Mouse (Mus musculus): ENCODE measurements around the gene Grin3b.

Gene Grin3b

DNA sequence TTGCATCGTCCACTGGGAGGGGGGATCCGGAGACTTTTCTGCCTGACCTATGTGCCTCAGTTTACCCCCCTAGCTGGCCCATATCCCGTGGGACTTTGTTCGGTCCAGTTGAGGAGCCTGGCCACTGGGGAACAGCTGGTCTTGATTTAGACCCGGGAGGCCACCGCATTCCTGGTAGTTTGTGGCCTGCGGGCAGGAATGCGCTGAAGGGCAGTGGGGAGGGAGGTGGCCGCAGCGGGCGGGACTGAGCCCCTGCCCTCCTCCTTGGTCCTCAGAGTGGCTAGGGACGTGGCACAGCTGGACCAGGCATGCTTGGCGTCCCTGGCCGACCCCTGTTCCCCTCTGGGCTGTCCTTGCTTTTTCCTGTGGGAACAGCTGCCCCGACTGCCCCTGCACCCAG lies 19.4 kb downstream of the Grin3b start:
- no peak for DNase-seq

DNA sequence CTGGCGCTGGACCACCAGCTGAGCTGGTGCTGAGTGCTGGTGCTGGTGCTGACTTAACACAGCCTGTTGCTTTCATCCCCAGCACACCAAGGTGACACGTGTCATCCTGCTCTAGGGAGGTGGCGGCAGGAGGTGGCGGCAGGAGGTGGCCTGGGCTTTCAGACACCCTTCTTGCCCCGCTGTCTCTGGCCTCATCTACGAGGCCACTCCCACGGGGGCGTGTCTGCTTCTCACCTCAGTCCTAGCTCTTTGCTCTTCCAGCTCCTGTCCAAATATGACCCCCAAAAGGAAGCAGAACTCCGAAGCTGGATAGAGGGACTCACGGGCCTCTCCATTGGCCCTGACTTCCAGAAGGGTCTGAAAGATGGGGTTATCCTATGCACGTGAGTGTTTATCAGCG lies 20.6 kb downstream of the Grin3b start:
- no peak for DNase-seq

DNA sequence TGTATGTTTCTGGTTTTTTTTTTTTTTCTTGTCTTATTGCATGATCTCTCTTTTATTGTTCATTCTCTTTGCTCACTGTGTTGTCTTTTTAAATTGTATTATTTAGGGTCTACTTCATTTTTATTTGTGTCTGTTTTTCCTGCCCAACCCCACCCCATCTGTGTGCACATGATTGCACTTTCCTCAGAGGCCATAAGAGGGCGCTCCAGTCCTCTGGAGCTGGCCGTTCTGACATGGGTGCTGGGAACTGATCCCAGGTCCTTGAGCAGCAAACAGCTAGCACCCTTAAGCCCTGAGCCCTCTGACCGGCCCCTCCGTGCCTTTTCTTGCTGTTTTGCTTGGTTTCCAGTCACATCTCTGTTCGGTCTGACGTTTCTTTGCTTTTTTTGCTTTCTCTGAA lies 21.0 kb downstream of the Grin3b start:
- DNase-seq, result no peak

DNA sequence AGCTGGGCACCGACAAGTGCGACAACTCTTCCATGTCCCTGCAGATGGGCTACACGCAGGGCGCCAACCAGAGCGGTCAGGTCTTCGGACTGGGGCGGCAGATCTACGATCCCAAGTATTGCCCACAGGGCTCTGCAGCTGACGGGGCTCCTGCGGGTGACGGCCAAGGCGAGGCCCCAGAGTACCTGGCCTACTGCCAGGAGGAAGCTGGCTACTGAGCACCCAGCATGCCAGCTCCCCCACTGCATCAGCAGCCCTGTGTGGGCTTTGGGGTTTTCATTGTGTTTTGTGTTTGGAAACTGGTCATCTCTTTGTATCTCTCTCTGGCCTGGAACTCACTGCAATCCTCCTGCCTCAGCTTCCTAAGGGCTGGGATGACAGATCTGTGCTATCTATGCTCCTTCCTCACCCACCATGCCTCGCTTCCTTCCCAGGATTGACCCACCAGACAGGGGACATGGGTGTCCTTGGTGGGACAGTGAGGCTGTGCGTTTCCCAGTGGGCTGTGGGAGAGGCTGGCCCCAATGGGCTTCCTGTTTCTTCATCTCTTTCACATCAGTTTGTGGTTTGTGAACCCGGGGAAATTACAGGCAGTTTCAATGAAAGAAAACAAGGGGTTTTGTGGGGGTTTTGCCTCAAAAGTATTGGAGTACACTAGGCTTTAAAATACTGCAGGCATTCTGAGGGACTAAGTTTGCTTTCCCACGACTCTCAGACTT lies 24.0 kb downstream of the Grin3b start:
- DNase-seq, result no peak

DNA sequence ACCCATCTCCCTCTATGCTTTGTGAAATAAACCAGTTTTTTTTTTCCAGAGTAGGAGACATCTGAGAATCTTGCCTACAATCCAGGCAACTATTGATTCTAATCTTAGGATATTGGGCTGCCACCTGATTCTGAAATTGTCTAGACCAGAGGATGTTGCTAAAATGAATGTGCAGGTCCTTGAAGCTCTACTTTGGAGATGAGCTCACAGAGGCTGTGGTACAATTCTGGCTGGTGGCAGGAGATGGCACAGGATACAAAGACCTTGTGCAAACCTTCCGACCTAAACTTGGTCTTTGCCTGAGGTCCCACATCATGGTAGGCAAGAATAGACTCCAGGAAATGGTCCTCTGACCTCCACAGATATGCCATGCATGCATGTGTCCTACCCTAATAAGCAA lies 25.1 kb downstream of the Grin3b start:
- no peak for DNase-seq

DNA sequence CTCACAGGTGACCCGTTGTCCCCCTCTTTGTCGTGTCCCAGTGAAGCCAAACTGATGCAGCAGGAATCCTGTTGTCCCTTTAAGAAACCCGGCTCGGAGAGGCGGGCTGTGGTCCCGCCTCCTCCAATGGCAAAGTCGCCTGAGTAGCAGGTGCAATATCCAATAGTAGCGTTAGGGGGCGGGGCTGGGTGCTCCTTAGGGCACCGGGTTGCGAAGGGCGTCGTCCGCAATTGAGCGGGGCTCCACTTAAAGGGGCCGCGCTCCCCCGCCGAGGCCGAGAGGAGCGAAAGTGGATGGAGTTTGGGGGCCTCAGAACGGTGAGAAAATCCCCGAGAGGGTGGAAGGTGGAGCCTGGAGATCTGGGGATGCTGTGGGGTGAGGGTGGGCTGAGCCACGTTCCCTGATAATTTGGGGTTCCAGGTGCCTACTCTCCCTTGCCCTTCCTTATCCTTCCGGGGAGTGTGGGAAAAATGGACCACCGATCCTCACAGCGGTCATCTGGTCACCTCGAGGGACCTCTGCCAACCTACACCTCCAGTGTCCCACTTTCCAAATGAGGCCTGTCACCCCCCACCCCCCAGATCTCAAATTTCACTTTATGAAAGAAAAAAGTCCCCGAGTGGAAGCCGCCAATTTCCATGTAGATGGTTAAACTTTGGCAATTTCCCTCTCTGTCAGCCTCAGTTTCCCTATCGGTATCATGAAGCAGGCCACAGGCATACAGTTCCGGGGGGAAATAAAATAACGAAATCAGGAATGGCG lies 25.9 kb downstream of the Grin3b start, which contains the start of gene Abca7:
Abca7 (plus strand) TSS at position 223 of the 762 bp plus-strand sequence.
- DNase-seq, result peak; percentile 90 to 94

DNA sequence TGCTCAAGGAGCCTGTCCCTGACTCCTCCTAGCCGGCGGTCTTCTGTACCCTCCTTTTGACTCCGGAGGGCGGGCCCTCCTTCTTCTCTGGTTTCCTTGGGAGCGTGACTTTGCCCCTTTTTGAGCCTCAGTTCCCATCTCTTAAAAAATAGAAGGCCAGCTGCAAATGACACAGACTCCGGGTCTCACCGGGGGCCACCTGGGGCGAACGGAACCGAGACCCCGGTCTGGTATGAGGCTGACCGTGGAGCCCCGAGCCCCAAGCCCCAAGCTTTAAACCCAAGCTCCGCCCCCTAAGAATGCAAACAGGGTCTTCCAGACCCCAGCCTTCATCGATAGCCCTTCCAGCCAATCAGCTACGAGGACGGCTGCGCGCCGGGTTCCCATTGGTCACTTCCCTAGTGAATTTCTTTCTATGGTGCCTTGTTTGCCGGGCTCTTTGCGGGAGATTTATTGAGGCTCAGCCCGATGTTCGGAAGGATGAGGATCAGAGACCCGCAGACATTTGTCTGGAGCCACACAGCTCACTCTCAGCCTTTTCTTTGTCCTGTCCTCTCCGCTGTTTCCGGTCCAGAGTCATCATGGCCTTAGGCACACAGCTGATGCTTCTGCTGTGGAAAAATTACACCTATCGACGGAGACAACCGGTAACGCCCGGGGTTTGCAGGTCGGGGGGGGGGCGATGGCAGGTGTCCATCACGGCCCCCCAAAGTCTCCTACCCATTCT lies 26.7 kb downstream of the Grin3b start:
- peak; percentile 63 to 77 for DNase-seq

DNA sequence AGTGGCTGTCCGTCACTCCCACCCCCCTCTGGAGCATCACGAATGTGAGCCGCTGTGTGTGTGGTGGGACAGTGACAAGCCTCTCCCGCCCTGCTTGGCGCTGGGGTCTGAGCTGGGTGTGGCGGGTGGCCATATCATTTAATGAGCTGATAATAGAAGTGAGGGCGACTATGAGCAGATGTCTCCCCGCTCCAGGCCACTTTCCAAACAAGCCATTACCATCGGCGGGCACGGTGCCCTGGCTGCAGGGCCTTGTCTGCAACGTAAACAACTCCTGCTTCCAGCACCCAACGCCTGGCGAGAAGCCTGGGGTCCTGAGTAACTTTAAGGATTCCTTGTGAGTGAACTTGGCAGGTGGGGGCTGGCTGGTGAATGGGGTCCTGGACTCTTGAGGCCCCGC lies 27.3 kb downstream of the Grin3b start:
- DNase-seq, result no peak

DNA sequence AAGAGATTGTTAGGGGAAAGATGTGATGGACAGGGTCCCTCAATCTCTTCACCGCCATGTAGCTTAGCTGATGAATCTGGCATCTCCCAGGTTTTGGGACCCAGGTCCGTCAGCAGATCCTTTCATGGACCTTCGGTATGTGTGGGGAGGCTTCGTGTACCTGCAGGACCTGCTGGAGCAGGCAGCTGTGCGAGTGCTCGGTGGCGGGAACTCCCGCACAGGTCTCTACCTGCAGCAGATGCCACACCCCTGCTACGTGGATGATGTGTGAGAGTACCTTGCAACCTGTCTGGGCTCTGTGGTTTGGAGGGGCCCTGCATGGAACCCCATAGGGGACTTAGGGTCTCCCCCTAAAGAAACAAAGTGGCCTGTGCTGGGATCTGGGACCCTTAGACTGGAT lies 31.4 kb downstream of the Grin3b start:
- no peak for DNase-seq

DNA sequence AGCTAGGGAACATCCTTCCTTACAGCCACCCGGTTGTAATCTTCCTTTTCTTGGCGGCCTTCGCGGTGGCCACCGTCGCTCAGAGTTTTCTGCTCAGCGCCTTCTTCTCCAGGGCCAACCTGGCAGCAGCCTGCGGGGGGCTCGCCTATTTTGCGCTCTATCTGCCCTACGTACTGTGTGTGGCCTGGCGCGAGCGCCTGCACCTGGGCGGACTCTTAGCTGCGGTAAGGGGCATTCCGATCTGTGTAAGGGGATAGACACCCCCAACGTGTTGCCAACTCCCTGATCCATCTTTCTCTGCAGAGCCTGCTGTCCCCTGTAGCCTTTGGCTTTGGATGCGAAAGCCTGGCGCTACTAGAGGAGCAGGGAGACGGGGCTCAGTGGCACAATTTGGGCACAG lies 32.3 kb downstream of the Grin3b start:
- DNase-seq, result no peak

DNA sequence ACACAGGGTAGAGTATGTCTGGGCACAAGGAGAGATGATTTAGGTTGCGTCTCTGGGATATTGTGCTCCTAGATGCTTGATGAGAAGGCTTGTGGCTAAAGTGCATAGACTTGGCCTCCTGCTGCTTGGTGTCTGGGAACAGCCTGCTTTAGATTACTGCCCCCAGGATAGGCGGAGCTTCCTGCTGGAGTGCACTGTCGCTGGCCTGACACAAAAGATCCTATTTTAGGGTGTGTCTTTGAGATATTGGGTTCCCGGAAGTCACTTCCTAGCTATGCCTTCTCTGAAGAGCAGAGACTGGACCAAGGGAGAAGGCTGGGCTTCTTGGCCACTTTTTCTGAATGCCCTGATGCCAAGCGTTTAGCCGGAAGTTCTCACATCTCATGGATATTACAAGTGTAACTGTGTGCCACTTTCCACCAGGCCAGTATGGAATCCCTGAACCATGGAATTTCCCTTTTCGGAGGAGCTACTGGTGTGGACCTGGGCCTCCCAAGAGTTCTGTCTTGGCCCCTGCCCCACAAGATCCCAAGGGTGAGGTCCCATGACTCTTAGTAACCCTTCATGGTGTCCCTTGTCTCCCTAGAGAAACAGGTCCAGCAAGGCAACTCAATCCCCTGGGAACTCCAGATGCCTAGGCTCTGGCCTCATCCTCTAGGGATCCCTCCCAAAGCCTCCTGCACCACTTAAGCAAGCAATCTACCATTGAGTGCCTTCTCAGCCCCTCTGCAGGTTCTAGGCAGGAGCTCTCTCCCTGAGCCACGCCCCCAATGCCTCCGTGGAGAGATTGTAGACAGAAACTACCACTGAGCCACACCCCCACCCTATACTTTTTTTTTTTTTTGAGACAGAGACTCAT lies 33.1 kb downstream of the Grin3b start:
- DNase-seq, result no peak

DNA sequence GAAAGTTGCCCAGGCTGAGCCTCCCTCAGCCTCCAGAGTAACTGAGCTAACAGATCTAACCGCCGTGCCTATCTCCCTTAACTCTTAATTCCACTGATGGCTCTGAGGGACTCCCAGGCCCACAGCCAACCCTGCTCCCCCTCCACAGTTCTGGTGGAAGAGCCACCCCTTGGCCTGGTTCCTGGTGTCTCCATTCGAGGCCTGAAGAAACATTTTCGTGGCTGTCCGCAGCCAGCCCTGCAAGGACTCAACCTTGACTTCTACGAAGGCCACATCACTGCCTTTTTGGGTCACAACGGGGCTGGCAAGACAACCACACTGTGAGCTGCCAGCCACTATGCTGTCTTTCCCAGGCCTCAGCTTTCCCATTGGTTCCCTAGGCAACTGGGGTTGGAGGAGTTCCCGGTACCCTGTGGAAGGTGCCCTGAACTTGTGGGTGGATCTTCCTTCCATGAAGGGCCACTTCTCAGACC lies 33.8 kb downstream of the Grin3b start:
- DNase-seq, result no peak

DNA sequence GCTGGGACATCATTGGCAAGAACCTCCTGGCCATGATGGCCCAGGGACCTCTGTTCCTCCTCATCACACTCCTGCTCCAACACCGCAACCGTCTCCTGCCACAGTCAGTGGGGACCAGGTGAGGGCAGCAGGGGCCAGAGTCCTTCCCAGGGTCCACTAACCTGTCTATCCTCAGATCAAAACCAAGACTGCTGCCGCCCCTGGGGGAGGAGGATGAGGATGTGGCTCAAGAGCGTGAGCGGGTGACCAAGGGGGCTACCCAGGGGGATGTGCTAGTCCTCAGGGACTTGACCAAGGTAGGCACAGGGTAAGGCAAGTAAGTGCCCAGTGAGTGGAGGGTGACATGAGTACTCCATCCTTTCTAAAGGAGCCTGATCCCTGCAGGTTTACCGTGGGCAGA lies 41.2 kb downstream of the Grin3b start:
- no peak for DNase-seq

DNA sequence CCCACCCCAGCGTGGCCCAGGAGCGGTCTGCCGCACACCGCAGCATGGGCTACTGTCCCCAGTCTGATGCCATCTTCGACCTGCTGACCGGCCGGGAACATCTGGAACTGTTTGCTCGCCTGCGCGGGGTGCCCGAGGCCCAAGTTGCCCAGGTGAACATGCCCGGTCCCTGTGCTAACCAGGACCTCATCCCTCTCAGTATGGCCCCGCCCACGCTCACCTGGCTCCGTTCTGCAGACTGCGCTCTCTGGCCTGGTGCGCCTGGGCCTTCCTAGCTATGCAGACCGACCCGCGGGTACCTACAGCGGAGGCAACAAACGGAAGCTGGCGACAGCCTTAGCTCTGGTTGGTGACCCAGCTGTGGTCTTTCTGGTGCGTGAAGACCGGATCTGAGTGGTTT lies 43.1 kb downstream of the Grin3b start:
- no peak for DNase-seq

DNA sequence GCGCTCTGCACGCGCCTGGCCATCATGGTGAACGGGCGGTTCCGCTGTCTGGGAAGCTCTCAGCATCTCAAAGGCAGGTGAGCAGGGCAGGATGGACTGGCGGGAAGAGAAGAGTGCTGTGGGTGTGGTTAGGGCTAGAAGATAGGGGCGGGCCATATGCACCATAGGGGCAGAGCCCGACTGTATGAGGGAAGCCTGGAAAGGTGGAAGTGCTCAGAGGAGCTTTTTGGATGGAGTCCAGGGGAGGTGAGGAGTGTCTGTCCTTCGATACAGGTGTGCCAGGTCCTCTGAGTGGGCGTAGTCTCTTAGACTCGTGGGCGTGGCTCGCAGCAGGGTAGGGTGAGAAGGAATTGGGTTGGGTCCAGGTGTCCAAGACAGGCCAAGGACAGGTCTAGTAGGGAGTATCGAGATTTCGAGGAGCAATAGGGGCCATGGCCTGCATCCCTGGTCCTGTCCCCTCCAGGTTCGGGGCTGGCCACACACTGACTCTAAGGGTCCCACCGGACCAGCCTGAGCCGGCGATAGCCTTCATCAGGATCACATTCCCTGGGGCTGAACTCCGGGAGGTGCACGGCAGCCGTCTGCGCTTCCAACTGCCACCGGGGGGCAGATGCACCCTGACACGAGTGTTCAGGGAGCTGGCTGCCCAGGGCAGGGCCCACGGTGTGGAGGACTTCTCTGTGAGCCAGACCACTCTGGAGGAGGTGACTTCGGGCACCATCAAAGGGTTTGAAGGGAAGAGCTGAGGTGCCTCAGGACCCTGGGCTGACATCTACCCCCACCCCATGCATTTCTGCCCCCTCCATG lies 44.2 kb downstream of the Grin3b start:
- DNase-seq, result no peak

DNA sequence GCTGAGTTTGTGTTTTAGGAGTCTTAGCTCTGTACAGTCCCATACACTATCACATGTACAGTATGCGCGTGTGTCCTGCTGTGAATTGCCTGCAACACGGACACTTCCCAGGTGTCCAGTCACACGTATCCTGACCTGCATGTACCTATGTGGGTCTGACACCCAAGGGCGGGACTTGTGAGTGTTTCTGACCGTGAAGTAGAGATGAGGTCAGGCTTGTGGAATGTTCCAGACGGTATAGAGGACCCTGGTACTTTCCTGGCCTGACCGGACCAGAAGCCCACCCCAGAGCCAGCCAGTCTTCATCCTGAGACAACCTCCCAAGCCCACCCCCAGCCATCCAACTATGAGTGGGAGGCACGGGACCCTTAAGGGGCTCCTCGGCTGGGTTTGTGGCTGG lies 45.1 kb downstream of the Grin3b start:
- no peak for DNase-seq

DNA sequence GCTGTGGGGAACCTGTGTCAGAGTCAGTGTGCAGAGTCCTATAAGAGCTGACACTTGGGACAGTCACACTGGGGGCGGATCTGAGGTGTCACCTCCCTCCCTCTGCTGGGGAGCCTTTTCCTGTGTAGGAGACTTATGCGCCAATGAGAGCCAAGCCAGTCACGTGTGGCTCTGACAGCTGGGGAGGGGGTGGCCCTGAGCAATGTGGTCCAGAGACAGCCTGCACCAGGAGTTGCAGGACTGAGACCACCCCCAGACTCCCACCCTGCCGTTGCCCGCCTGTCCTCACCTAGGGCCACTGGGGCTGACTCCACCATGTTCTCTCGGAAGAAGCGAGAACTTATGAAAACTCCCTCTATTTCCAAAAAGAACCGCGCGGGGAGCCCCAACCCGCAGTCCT lies 46.0 kb downstream of the Grin3b start, which contains the start of gene Arhgap45:
Arhgap45 (plus strand) TSS at position 143 of the 400 bp plus-strand sequence.
- peak; percentile 87 to 94 for DNase-seq

DNA sequence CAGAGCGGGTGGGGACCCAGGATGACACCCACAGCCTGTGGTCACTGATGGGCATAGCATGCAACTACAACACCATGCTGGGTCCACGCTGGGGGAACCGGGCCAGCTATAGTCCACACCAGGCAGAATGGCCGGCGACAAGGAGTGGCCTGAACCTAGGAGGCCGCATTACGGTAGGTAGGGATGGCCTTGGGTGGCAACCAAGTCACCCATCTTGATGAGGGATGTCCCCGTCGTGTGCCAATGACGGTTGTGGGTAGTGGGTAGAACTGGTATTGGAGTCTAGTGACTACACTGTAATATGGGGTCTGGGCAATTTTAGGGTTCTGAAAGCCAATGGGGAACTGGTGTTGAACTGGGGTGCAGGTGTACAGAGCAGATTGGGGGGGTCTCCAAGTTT lies 46.4 kb downstream of the Grin3b start:
- no peak for DNase-seq

DNA sequence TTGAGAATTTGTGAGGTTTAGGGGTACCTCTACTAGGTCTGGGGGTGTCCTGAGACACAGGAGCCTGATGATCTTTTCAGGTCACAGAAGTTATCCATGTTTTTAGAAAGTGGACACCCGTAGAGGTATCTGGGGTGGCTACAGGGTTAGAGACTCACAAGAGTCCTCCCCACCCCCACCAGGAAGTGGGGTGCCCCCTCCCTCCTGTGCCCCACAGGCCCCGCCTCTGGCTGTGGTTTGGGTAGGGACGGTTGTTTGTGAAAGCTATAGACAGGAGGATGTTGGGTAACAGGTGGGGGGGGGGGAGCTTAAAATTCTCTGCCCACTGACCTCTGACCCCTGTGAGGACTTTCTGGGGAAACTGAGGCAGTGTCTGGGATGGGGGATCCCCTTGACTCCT lies 46.8 kb downstream of the Grin3b start:
- peak; percentile 95 to 97 for DNase-seq

DNA sequence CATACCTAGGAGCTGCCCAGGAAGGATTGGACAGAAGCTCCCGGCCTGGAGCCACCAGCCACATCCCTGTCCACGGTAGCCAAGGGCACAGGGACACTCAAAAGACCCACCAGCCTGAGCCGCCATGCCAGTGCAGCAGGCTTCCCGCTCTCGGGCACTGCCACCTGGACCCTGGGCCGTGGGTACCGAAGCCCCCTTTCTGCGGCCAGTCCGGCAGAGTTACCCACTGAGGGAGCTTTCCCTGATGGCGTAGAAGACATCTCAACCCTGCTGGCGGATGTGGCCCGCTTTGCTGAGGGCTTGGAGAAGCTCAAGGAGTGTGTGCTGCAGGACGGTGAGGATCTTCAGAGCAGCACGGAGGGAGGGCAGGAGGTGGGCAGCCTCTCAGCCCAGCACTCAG lies 47.3 kb downstream of the Grin3b start:
- DNase-seq, result peak in 1 of 2 experiments; percentile 64

DNA sequence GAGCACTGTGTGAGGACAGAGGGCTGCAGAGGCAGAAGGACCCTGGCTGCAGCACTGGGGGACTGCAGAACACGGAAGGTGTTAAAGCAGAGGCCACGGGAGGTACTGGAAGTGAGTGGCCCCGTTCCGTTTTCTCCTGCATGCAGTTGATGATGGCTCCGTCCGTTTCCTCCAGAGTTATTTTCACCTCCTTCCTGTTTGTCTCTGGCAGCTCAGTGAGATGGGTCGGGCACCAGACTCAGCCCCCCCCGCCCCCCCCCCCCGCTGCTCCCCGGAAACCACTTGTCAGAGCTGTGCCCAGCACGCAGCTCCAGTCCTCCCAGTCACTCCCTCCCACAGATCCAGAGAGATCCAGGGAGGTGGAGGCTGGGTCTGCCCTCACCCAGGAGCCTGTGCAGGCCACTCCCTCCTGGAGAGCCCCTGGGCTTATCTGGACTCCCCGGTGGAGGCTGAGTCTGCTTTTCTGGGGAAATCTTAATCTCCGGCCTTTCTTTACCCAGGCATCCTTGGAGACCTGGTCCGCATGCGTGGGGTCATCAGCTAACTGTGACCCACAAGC lies 48.3 kb downstream of the Grin3b start:
- DNase-seq, result peak in 1 of 2 experiments; percentile 69
